Mouse (Mus musculus) spleen, postnatal 36 days (tissue): ENCODE data around the gene Tmem138.
"Not testable (repeated sequence)": the region's sequence is repeated elsewhere in the genome, so short reads cannot be mapped to it uniquely, and the experiment has no call there.

Experiments
- DNase-seq, 2 experiments: peaks; one replicate each; pipeline ENCODE4 v3.0.0; 2022; ENCODE audit warnings: low spot score in 2 of 2, mixed read lengths in 1 of 2

Gene Tmem138

DNA sequence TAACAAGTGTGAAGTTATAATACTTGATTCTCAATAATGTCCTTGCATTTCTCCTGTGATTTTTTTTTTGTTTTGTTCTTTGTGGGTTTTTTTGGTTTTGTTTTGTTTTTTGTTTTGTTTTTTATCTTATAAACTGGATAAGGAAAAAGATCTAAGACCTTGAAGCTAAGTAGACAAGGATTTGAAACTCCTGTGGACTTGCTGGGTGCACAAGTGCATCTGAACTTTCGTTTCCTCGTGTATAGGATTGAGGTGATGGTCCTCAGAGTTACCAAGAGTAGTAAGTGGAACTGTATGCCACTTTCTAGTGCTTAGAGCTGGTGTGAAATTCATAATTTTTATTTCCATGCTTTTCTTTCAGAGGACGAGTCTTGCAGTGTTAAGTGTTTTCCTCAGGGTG lies 2.9 kb upstream of the Tmem138 start:
- no peak for DNase-seq

GRCm38 (mm10) chr19:10569627-10570026 lies 7.5 kb downstream of the Tmem138 start:
- DNase-seq, result no peak

GRCm38 (mm10) chr19:10565217-10565616 lies 11.9 kb downstream of the Tmem138 start:
- no peak for DNase-seq

DNA sequence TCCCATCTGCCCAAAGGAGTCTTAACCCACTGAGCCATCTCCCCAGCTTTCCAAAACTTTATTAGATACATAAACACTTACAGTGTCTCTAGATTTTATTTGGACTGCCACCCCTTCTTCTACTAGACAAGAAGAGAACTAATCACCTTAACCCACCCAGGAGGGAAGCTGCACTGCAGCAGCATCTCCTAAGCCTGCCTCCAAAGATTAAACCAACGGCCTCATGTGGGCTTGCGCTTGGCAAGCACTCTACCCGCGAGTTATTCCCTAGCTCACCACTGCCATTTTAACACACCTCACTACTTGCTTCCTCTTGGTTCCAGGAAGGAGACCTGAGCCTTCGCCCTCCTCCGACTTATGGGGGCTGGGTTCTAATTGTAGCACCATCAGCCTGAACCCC lies 12.9 kb downstream of the Tmem138 start:
- no peak for DNase-seq

GRCm38 (mm10) chr19:10562351-10562750 lies 14.8 kb downstream of the Tmem138 start:
- DNase-seq, result no peak

GRCm38 (mm10) chr19:10561558-10562314 lies 15.4 kb downstream of the Tmem138 start:
- DNase-seq, result no peak

DNA sequence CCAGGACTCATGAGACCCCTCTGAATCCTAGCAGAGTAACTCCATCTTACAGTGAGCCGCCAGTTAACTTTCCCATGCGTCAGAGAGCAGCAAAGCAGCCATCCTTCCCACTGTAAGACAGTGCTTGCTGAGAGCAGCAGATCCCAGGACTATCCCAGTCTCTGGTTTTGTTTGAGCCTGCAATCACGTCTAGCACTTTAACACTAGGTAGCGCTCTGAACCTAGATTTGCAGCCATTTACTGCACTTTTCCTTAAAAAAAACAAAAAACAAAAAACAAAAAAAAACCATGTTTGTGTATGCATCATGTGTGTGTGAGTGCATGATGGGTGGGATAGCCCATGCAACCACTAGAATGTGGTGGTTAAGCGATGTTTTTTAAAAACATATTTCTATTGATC lies 17.1 kb downstream of the Tmem138 start:
- no peak for DNase-seq

GRCm38 (mm10) chr19:10557837-10558375 lies 19.3 kb downstream of the Tmem138 start:
- not testable (repeated sequence) for DNase-seq

DNA sequence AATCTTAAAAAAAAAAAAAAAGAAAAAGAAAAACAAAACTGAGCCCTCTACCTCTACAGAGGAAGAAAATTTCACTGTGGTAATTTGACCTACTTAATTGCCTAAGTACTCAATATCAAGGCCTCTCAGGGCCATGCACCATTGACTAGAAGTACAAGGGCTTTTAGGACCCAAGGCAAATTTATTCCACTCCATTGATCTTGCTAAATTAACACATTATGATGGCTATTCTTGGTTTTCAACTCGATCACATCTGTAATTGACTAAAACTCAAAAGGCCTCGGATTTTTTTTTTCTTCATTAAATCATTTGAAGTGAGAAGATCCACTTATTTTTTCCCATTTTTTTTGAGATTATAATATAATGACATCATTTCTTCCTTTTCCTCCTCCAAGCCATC lies 19.7 kb downstream of the Tmem138 start:
- no peak for DNase-seq

GRCm38 (mm10) chr19:10557001-10557400 lies 20.2 kb downstream of the Tmem138 start:
- DNase-seq, result no peak

GRCm38 (mm10) chr19:10555624-10556510 lies 21.3 kb downstream of the Tmem138 start, which contains the start of gene Tmem216:
Gene Tmem216, minus strand, starts transcription at chr19:10556238.
- DNase-seq, result peak; percentile 87 to 88

DNA sequence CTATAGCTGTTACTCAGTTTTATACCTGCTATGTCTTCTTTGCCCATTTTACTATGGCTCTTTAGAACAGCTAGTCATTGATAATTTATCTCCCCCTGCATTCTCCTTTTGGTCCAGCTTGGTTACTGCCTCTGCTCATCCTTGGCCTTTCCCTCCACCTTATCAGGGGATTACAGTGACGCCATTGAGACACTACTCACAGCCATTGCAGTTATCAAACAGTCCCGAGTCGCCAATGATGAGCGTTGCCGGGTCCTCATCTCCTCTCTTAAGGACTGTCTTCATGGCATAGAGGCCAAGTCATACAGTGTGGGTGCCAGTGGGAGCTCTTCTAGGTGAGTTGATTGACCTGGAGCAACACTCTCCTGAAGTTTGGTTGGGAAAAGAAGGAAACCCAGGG lies 37.7 kb downstream of the Tmem138 start:
- DNase-seq, result no peak

- no peak for DNase-seq
Observed at GRCm38 (mm10) chr19:10530082-10530481, 47.1 kb downstream of the Tmem138 start.

GRCm38 (mm10) chr19:10525910-10526309 lies 51.3 kb downstream of the Tmem138 start, which contains the start of gene Sdhaf2:
Gene Sdhaf2, minus strand, starts transcription at chr19:10526142.
- DNase-seq, result peak; percentile 15 to 49

DNA sequence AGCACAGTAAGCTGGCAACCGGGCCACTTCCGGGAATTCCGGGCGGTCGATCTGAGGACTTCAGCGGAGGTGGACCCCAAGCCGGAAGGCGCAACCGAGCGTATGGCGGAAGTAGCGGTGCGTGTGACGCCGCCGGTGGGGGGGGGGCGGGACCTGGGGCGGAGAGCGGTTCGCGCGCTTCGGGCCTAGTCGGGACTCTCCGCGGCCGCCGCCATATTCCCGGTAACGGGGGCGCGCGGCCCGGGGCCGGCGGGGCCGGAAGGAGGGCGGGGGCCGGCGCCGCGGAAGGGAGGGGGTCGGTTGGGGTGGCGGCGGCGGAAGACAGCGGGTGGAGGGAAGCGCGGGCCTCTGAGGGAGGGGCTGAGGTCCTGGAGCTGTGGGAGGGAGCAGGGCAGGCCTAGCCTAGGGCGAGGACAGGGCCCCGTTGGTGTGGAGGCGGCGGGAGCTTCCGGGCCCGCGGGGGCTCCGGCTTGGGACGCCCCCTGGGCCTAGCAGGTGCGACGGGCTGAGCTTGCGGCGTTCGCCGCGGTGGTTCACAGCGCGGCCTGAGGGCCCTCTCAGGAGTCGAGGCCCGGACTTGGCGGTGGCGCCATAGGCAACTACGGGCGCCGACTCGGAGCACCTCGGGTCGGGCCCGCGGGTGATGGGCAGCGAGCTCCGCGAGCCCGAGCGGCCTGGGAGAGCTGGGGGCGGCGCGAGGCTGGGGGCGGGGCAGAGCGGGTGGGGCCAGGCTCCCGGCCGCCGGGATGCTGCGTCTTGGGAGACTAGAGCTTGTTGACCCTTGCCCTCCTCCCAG lies 51.9 kb downstream of the Tmem138 start, which contains the start of gene Cpsf7:
Cpsf7 (plus strand) TSS at position 161 of the 796 bp plus-strand sequence.
- peak; percentile 90 to 92 for DNase-seq

GRCm38 (mm10) chr19:10524784-10525105 lies 52.4 kb downstream of the Tmem138 start:
- DNase-seq, result no peak

DNA sequence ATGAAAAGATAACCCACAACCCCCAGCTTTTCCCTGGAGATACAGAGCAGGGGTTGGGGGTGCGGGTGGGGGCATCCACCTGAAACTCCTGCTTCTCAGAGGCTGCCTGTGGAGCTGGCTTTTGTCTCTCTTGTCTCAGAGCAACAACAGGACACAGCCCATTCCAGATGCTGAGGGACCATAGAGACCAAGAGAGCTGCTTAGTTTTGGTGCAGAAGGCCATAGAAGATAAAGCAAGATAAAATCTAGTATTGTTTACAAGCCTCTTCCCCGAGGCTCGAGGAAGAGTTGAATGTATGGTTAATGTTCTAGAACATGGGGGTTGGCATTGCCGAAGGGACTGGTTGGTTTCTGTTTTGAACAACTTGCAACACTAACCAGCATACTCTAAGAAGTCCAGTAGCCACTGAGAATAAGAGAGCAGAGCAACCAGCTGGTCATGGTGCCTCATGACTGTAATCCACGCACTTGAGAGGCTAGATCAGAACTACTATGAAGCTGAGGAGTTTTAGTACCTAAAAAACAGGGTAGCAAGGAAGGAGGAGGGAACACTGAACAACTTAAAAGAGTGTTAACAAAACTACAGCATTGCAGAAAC lies 53.6 kb downstream of the Tmem138 start:
- DNase-seq, result no peak

- peak; percentile 40 to 48 for DNase-seq
Observed at GRCm38 (mm10) chr19:10521926-10522325, 55.2 kb downstream of the Tmem138 start.
